Mouse (Mus musculus) left cerebral cortex, adult 11 months (tissue): ENCODE data around the gene Aida.
"Not testable (repeated sequence)": the region's sequence is repeated elsewhere in the genome, so short reads cannot be mapped to it uniquely, and the experiment has no call there.

Source experiments
- DNase-seq: peaks from one replicate; pipeline ENCODE4 v3.0.0; 2022; ENCODE audit warnings: low spot score

The Aida gene

DNA sequence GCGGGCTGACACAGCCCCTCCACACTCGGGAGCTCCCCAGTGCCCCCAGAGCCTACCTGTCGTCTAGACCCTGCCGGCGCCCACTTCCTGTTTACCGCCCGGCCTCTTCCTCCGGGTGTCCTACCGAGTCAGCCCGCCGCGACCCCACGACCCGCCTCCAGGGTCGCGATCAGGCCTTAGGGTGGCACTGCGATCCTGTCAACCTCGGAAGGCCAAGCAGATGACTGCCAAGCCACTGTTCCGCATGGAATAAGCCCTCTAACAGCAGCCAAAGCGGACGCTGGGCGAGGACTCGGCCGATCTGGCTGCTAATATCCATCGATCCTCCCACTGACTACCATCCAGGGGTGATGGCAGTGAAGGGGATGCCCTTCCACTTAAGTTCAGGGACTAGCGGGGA lies at the start of gene Aida:
Gene Aida, plus strand, starts transcription at position 126 of the 400 bp plus-strand sequence.
- DNase-seq: peak; percentile 17

DNA sequence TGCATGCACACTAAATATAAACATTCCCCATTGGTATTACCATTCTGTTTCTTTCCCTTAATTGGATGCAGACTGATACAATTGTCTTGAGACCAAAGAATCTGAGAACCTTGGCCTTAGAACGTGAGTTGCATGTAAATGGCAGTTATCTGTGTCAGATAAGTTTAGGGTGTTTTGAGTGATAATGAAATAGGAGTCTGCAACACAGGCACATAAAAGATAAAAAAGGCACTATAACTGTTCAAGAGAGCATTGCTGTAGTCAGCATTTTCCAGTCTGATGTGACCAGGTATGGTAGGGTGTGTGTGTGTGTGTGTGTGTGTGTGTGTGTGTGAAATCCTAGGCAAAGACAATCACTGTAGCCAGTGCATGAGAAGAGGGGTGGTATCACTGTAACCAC lies 48.2 kb upstream of the Aida start:
- no peak for DNase-seq

DNA sequence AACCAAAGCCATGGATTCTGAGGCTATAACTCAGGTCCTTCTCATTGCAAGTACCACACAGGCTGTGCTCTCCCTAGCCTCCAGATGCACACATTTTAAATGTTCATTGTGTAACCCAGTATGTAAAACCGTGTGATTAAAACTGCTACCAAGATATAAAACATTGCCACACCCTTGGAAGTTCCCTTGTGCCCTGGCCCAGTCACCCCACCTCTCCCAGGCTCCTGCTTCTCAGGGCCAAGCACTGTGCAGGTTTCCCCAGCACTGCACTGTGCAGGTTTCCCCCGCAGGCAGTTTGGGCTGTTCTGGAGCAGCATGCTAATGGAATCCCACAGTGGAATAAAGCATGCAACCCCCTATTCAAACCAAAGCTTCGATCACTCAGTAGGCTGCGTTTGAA lies 45.8 kb upstream of the Aida start:
- no peak for DNase-seq

DNA sequence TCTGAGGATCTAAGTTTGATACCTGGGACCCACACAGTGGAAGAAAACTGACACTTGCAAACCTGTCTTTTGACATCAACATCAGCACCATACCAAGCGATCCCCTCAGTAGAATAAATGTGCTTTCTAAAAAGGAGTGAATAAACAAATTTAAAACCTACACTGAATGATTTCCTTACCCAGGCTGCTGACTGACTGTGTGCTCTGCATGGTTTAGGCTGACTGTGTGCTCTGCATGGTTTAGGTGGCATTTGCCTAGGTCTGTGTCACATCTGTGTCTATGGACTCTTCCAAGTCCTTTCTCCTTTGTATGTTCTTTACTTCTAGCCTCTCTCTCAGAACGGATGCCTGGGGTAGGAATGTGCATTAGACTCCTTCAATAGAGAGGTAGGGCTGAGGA lies 44.6 kb upstream of the Aida start:
- no peak for DNase-seq

DNA sequence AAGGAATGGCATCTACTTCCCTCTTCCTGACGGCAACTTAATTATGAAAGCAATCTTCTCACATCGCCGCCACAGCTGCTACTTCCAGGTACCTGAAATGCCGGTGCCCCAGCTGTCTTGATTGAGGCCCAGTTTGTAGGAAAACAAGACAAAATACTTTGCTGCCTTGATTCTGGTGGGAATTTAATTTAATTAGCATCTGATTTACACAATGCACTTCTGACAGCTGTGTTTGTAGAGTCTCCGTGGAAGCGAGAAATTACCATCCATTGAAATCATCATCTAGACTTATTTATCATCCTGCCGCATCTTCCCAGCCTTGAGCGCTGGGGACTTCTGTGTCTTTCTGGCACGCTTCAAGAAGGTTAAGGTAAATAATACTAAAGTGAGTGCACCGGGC lies 43.8 kb upstream of the Aida start:
- DNase-seq: no peak

DNA sequence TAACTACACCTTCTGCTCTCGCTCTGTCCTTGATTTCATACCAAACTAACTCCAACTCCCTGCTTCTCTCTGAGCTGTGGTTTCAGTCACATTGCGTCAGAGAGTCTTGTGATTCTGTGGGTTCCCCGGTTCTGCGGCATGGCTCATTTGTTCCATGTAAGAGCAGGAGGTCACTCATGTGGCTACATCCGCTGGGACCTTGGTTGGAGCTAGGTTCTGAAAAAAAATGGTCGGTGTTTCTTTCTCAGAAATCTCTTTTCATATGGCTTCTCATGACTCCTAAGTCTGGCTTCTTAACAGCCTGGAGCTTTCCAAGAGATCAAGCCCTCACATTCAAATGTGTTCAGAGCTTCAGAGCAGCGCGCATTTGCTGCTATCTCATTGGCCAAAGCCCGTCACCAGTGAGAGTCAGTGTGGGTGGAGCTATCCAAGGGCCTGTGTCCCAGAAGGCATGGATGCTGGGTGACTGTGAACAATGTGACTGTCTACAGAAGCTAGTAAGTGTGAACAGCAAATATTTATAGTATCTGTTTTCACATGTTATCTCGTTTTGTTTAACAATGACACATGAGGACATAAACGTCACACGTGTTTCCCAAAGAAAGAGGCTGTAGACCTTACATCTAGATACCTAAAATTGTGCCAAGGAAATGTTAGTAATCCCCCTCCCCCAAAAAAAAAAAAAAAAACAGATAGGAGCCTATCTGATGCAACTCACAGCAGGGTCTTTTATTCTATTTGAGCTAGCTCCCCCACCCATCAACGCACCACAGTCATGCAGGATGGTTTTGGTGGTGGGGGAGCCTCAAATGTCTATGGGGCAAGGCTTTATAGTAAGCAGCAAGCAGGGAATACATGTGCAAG lies 32.0 kb upstream of the Aida start:
- no peak for DNase-seq

DNA sequence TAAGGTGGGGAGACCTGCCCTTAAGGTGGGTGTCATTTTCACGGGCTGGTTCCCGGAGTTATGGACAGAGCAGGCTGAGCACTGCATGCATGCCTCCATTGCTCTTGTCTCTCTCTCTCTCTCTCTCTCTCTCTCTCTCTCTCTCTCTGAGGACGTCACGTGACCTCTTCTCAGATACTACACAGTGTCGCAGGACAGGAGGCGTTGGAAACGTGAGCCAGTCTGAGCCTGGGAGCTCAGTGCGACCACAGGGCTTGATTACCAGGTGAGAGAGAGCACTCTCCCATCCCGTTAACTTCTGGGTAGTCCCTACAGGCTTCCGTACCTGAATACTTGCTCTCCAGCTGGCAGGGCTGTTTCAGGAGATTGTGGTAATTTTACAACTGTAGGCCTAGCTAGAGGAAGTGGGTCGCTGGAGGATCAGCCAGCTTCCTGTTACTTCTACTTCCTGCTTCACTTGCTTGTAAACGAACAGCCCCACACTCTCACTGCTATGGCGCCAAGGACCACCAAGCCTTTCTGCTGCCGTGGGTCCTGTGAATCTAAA lies 30.4 kb upstream of the Aida start:
- DNase-seq: no peak

DNA sequence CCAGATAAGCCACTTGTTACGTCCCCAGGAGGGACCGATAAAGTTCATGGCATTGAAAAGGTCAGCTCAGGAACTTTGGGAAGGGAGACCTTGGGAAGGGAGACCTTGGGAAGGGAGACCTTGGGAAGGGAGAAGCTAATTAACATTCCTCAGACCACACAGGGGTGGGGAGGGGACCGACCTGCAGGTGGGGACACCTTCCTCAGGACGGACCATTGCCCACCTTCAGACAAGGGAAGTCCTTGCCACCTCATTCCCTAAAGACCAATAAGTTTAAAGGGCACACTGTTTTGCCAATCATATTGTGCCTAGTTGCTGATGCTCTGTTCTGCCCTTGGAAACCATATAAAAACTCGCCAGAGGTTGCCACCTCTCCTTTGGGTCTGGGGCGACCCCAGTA lies 28.7 kb upstream of the Aida start:
- DNase-seq: no peak

DNA sequence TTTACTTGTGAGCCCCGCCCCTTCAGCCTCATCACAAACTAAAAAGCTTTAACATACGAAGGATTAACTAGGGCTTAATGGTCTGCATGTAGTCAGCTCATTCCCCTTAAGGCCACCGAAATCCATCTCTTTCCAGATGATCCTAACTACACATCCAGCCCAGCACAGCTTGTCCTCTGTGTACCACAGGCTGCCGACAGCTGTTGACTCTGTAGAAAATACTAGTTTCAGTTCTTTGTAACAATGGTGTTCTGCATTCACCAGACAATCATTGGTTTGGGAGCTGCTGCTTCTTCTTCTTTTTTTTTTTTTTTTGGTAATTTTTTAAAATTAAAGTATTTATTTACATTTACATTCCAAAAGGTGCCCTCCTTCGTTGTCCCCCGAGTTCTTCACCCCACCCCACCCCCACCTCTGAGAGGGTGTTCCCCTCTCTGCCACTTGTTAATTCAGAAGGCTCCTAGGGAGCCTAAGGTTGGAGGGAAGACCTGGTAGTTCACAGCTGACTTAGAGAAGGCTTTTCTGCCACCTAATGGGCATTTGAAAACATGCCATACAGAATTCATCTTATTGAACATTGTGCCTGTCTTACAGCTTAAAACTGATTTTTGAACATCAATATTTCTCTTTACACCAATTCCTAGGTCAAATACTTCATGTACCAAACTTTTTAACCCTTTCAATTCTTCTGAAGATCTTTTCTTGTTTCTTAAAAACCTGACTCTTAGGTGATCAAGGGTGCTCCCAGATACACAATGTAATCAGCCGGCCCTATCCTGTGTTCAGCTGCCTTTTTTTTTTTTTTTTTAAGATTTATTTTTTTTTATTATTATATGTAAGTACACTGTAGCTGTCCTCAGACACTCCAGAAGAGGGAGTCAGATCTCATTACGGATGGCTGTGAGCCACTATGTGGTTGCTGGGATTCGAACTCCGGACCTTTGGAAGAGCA lies 23.2 kb upstream of the Aida start:
- no peak for DNase-seq

DNA sequence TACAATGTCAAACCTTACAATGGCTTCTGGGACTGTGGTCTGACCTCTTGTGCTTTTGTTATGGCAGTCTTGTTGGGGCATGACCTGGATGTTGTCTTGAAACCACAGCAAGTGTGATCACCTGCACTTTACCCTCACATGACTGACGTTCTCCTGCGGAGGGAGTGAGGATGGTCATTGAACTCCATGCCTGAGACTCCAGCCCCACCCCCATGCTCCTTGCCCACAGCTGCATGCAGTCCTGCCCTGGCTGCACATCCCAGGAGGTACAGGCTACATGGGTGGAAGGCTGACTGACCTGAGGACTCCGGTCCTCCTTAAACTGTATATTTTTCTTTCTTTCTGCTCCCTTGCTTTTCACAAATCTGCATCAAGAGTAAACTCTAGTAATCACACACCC lies 22.0 kb upstream of the Aida start:
- DNase-seq: no peak

DNA sequence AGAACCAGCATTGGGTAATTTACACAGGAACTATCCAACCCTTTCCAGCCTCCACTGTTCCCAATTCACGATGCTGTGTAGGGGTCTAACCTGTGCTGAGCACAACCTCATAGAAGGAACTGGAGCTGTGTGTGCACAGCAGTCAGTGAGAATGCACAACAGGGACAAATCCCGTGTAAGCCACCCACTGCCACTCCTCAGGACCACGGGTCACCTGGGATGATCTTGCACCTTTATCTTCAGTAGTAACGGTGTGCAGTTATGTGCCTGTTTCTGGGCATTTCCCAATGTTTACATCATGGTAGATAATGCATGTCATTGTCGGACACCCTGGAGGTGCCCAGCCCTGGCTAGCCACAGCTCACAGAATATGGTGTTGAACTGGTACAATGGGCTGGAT lies 20.6 kb upstream of the Aida start:
- DNase-seq: no peak

DNA sequence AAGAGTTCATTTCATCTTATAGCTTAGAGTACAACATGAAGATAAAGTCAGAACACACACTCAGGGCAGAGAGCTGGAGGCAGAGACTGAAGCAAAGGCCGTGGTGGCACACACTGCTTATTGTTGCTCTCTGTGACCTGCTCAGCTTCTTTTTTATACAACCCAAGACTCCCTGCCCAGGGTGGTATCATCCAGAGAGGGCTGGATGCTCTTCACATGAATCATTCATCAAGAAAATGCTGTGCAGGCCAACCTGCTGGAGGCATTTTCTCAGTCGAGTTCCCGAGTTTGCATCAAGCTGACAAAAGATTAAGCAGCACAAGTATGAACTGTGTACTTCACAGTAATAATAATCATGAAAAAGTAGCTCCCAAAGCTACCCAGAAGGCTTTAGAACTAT lies 8.0 kb upstream of the Aida start:
- no peak for DNase-seq

DNA sequence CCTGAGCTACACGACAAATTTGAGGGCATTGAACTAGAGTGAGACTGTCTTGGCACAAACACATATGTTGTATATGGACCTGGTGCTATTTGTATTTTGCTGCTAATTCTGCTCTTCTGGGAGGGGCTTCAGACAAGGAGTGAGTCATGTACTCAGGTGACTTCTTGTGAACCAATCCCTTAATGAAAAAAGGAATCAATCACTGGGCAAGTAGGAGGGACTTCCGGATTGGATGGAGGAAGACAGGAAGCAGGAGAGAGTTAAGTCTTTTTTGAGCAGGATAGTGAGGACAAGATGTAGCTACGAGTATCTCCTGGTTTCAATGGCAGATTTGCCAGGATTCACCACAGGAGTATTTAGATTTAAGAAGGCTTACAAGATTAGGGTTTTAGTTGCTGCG lies 6.8 kb upstream of the Aida start:
- no peak for DNase-seq

DNA sequence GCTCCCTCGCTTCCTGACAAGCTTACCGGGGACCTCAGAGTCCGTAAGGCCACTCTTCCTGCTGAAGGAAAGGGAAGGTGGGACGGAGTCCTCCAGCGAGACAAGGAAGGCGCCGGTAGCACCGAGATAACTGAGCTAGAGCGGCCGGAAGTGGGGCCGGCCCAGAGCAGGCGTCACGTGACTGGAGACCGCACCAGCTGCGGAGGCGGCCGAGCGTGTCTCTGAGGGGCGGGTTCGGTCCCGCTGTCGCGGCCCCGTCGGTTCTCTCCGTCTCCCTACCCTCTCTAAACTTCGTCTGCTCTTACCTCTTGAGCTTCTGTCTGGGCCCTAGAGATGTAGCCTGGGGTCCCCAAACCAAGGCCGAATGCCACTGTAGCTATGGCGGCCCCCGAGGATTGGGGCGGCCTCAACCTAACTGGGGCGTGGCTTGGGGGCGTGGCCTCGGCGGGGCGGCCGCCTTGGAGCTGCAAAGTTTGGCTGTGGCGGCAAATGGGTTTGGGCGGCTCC lies 540 bp downstream of the Aida start, which contains the start of gene Brox:
Gene Brox, minus strand, starts transcription at position 393 of the 507 bp plus-strand sequence.
- DNase-seq: peak; percentile 82

DNA sequence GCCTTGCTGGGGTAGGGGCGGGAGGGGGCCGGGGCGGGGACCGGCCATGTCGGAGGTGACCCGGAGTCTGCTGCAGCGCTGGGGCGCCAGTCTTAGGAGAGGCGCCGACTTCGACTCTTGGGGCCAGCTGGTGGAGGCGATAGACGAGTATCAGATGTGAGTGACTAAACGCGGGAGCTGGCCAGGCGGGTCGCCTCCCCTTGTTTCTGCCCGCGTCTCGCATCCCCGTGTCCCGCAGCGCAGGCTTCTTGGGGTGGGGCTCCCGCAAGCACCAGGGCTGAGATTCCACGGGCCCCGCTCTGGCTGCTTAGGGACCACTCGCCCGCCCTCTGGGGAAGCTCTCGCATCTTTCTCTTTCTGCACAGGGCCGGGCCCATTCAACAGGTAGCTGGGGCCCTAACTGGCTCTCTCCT lies 1.1 kb downstream of the Aida start:
- DNase-seq: peak; percentile 42

DNA sequence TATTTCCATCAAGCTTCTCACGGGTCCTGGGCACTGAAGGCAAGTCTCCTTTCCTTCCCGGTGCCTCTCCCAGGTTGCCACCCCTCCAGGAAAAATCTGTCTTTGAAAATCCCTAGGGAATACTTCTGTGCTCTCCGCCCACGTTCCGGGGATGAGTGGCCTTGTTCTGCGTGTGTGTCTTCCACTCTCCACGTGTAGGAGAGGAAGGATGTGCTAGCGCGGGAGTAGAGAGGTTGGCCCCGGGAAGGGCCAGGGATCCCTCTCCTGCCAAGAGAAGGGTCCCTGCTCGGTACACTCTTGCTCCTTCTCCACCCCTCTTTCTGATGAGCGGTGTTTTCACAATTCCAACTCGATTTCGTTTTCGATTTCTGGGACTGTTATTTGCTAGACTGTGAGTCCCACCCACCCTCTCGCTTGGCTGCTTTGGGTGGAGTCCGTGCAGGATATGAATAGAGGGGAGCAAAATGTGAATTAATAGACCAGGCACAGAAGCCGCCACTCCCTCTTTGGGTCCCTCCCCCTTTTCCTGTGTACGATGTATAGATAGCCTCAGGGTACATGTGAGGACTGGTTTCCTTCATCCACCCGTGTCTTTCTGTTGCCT lies 1.6 kb downstream of the Aida start:
- peak; percentile 23 for DNase-seq

DNA sequence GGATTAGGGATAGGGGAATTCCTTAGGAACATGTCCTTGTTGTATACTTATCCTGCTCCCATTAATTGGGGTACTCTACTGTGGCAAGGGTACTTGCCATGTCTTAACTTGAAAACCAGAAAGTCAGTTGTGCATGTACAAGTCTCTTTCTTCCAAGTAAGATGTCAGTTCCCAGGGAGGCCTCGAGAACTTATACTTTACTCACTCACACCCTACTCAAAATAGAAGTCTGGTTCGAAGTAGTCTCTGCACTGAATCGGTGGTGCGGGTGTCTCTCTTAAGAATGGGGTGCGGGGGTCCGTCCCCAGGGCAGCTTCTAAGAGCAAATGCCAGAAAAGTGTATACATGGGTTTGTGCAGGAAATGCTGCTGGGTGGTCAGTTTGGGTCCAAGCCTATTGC lies 2.8 kb downstream of the Aida start:
- DNase-seq: peak; percentile 97

DNA sequence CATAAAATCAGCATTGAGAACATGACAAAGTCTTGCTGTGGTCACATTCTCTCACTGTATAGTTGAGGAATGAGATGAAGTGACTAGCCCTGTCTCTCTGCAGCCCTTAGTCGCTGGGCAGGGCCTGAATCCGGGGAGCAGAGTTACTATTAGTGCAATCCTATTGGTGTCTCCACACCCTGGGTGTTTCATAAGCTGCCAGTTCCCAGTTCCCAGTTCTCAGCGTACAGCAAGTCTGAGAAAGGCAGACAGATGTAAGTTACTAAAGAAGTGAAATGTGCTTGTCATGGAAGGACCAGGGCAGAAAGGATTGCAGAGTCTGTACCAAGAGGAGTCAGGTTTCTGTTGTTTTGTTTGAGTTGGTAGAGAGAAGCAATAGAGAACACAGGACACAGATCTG lies 11.2 kb downstream of the Aida start:
- no peak for DNase-seq

DNA sequence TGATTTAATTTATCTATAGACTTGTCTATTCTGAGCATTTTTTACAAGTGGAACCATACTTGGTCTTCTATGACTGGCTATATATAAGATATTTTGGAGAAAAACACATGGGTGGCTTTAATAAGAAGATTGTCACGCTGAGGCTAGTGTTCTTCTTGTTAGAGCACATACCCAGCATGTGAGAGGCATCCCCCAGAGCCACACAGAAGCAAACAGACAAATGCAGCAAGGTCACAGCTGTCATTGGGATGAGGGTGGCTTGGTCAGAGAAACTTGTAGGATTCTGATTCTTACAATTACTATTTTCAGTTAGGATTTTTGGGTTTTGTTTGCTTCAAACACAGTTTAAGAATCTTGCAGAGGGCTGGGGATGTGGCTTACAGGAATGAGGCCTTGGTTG lies 12.1 kb downstream of the Aida start:
- no peak for DNase-seq

DNA sequence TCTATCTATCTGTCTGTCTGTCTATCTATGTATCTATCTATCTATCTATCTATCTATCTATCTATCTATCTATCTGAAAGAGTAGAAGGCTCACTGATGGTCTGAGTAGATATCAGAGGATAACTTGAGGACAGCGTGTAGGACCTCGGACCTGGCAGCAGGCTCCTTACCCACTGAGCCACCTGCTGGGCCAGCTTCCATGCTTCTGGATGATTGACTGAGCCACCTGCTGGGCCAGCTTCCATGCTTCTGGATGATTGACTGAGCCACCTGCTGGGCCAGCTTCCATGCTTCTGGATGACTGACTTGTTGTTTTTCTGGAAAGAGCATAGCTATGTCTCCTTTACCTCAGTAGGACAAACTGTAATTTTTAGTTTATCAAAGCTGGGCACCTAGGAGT lies 13.2 kb downstream of the Aida start:
- not testable (repeated sequence) for DNase-seq

DNA sequence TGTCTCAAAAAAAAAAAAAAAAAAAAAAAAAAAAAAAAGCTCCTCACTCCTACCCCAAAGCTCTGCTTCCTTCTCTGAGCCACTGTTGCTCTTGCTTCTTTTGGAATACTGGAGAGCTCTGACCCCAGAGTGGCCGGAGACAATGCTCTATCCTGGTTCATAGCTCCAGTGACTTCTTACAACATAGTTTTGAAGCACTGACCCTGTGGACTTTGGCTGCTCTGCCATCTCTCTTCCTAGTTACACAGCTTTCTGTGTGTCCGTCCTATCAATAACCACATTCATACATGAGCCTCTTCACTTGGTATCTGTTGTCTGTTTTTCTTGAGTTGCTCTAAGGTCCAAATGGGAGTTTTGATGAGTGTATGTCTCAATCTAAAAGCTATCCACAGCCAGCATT lies 15.7 kb downstream of the Aida start:
- no peak for DNase-seq

DNA sequence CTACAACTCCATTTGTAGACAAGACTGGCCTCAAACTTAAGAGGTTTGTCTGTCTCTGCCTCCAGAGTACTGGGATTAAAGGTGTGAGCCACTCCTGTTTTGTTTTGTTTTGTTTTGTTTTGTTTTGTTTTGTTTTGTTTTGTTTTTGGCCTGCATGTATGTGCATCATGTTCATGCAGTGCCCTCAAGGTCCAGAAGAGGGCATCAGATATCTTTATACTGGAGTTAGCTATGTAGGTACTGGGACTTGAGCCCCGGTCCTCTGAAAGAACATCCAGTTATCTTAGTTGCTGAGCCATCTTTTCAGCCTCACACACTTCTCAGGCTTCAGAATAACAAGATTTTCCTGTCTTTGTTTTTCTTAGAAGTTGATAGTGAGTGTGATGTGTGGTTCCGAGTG lies 19.4 kb downstream of the Aida start:
- DNase-seq: no peak
